In genomic region chr3:145602410-145603206, GRCm38 (mm10) we compare ENCODE assay signal across 9 mouse cellular contexts. TPM values are rescaled to one million over a fixed set of nuclear protein-coding genes. Genes with fewer than 3 reads are reported as not detected.
DNase-seq lines count a peak whose midpoint lies in the region; ATAC-seq and TF ChIP-seq lines count a peak whose summit lies in the region.
"Had no signal": no experiment of that assay in that cellular context is flagged by ENCODE, and none has a peak within 500 bp of the region (broad histone marks: within the 10 kb centered on the region; RNA-seq: fewer than 3 reads in every experiment).

No protein-coding gene starts in this region.

- no peak for TF ChIP-seq CTCF in forebrain, postnatal 0 days (IDR thresholded peaks at IDR 0.05; ENCODE audit: low read depth)

- ATAC-seq in forebrain, embryonic 14.5 days, result peak; percentile 29; the same call in 1 of the 2 replicates
- ATAC-seq in forebrain, postnatal 0 days, result no peak

- H3K4me1 ChIP-seq in forebrain, embryonic 14.5 days (ENCODE audit: control insufficient read depth, insufficient read depth, low read length), result no peaks in the 10 kb centered on the region
- no peaks in the 10 kb centered on the region for H3K4me1 ChIP-seq in forebrain, postnatal 0 days (ENCODE audit: insufficient read depth)

- no peaks in the 10 kb centered on the region for H3K9me3 ChIP-seq in forebrain, embryonic 14.5 days (replicated peaks; ENCODE audit: control insufficient read depth, low read length)
- no peaks in the 10 kb centered on the region for H3K9me3 ChIP-seq in forebrain, postnatal 0 days (ENCODE audit: low read length)

- no peak overlapping the region for H3K4me3 ChIP-seq in forebrain, embryonic 14.5 days (ENCODE audit: low read depth, low read length)
- no peak overlapping the region for H3K4me3 ChIP-seq in forebrain, postnatal 0 days (ENCODE audit: low read depth, low read length)

- peak; percentile 23 for DNase-seq in forebrain, embryonic 14.5 days (ENCODE audit: low spot score)
- no peak for DNase-seq in forebrain, postnatal 0 days
- peak; percentile 56 for DNase-seq in urinary bladder, postnatal 14 days (ENCODE audit: low spot score)
- DNase-seq in urinary bladder, adult 2 months (ENCODE audit: low spot score), result no peak
- peak; percentile 27 to 51 for DNase-seq in kidney, postnatal 36 days
- DNase-seq in ovary, postnatal 14 days (ENCODE audit: low spot score), result no peak
- DNase-seq in thymus, postnatal 4 days, result no peak
- no peak for DNase-seq in left cerebral cortex, adult 9 months (ENCODE audit: low spot score in 2 of 2)
- DNase-seq: cerebellum, adult 11 months had no signal

- WGBS in forebrain, embryonic 14.5 days, result 74% methylated on average over 11 of the region's 11 CpGs
- 68% methylated on average over 11 of the region's 11 CpGs for WGBS in forebrain, postnatal 0 days

- no peak overlapping the region for H3K4me2 ChIP-seq in forebrain, embryonic 14.5 days (ENCODE audit: low read length)
- no peak overlapping the region for H3K4me2 ChIP-seq in forebrain, postnatal 0 days (ENCODE audit: low read depth)

- H3K27me3 ChIP-seq in forebrain, embryonic 14.5 days (replicated peaks; ENCODE audit: control insufficient read depth, insufficient read depth, low read length), result no peaks in the 10 kb centered on the region
- H3K27me3 ChIP-seq in forebrain, postnatal 0 days (ENCODE audit: insufficient read depth, low read length), result no peaks in the 10 kb centered on the region

- peaks cover 67% of the 10 kb centered on the region for H3K36me3 ChIP-seq in forebrain, embryonic 14.5 days (ENCODE audit: control insufficient read depth, insufficient read depth, low read length)
- peaks cover 52% of the 10 kb centered on the region for H3K36me3 ChIP-seq in forebrain, postnatal 0 days (ENCODE audit: insufficient read depth)

- no peak overlapping the region for H3K27ac ChIP-seq in forebrain, embryonic 14.5 days (ENCODE audit: low read depth, low read length)
- H3K27ac ChIP-seq in forebrain, postnatal 0 days (ENCODE audit: low read depth, low read length), result no peak overlapping the region

- H3K9ac ChIP-seq in forebrain, embryonic 14.5 days (ENCODE audit: low read length), result no peak overlapping the region
- H3K9ac ChIP-seq in forebrain, postnatal 0 days, result no peak overlapping the region

RNA-seq across cellular contexts. Expression of gene Znhit6, which starts 26.6 kb away (rescaled TPM):
- 28.0 and 28.8 TPM in 2 replicates for polyA plus RNA-seq in forebrain, embryonic 14.5 days (2014; fragmentation: Nextera tagmentation; extraction: Ambion mirVana)
- 7.5 and 15.8 TPM in 2 replicates for total RNA-seq in forebrain, postnatal 0 days (2014; rRNA removed)
- polyA plus RNA-seq in forebrain, postnatal 0 days (2015; fragmentation: Nextera tagmentation; extraction: Ambion mirVana), result 30.7 and 32.6 TPM in 2 replicates
- 15.1 and 16.0 TPM in 2 replicates for polyA plus RNA-seq in urinary bladder, adult 2 months (2012; rRNA removed)

RNA-seq across cellular contexts. Expression of gene Ccn1, which starts 47.2 kb away (rescaled TPM):
- 14.6 and 16.4 TPM in 2 replicates for polyA plus RNA-seq in forebrain, embryonic 14.5 days (2014; fragmentation: Nextera tagmentation; extraction: Ambion mirVana)
- total RNA-seq in forebrain, postnatal 0 days (2014; rRNA removed), result 8.5 and 8.9 TPM in 2 replicates
- 11.7 and 13.6 TPM in 2 replicates for polyA plus RNA-seq in forebrain, postnatal 0 days (2015; fragmentation: Nextera tagmentation; extraction: Ambion mirVana)
- polyA plus RNA-seq in urinary bladder, adult 2 months (2012; rRNA removed), result 81.8 and 89.1 TPM in 2 replicates

Comparison
In these comparisons a context has a peak if more than half of its experiments do, and no peak if none do; other contexts are left out.
1. DNase-seq: peak in forebrain, embryonic 14.5 days (single experiment), urinary bladder, postnatal 14 days (single experiment) and kidney, postnatal 36 days (2 of 2); none in forebrain, postnatal 0 days (single experiment), urinary bladder, adult 2 months (single experiment), ovary, postnatal 14 days (single experiment), thymus, postnatal 4 days (single experiment) and left cerebral cortex, adult 9 months (0 of 2).